Mouse (Mus musculus) CH12.LX (cell line): Measurements from ENCODE around the gene Gm16181.
A peak's percentile ranks its signal among the peaks of the same experiment; 100 is the strongest.

Experiments used
- CTCF ChIP-seq, 2 experiments: IDR thresholded peaks in 1 of 2; conservative IDR thresholded peaks in 1 of 2; 2 replicates each; pipeline ENCODE4 v1.5.1; 2011 to 2012; ENCODE audit warnings: low read depth in 2 of 2, low read length in 2 of 2, improper control_type of control experiment in 1 of 2, inconsistent platforms in 1 of 2, mild to moderate bottlenecking in 1 of 2, moderate library complexity in 1 of 2
- EP300 ChIP-seq: IDR thresholded peaks from 2 replicates; pipeline ENCODE4 v1.6.1; 2011; ENCODE audit warnings: low read length, improper control_type of control experiment
- HCFC1 ChIP-seq: IDR thresholded peaks from 2 replicates; pipeline ENCODE4 v1.6.1; 2012; ENCODE audit warnings: low read depth, mild to moderate bottlenecking, inconsistent platforms, low read length, improper control_type of control experiment
- MXI1 ChIP-seq: IDR thresholded peaks from 2 replicates; pipeline ENCODE4 v1.6.1; 2011; ENCODE audit warnings: mild to moderate bottlenecking, low read depth, low read length, improper control_type of control experiment
- POLR2AphosphoS2 ChIP-seq: IDR thresholded peaks from 2 replicates; pipeline ENCODE4 v1.6.1; 2011; ENCODE audit warnings: low read depth, low read length, improper control_type of control experiment
- TBP ChIP-seq: conservative IDR thresholded peaks from 2 replicates; pipeline ENCODE4 v1.6.1; 2011; ENCODE audit warnings: low read depth, low read length, improper control_type of control experiment
- USF1 ChIP-seq: IDR thresholded peaks from 2 replicates; pipeline ENCODE4 v1.6.1; 2014; ENCODE audit warnings: low read depth, mild to moderate bottlenecking, inconsistent platforms, low read length, improper control_type of control experiment

- no peak for TF ChIP-seq MXI1
- TF ChIP-seq HCFC1, result no peak
- TF ChIP-seq USF1, result no peak
- TF ChIP-seq EP300, result no peak
- no peak for TF ChIP-seq TBP
- TF ChIP-seq POLR2AphosphoS2, result peak; percentile 91
- no peak for TF ChIP-seq CTCF (conservative IDR thresholded peaks at IDR 0.05 in 1 of 2, IDR thresholded peaks at IDR 0.05 in 1 of 2; ENCODE audit: low read depth in 2 of 2, low read length in 2 of 2)
Measured at GRCm38 (mm10) chr17:35267399-35268086, 46.9 kb downstream of the Gm16181 start.
